Mouse (Mus musculus) heart, postnatal 0 days (tissue): ENCODE data around the gene D630003M21Rik.

Experiments
- CTCF ChIP-seq: IDR thresholded peaks from 2 replicates; pipeline ENCODE4 v1.5.1; 2016; ENCODE audit warnings: antibody characterized with exemption, control low read depth, low read depth
- EP300 ChIP-seq: IDR thresholded peaks from 2 replicates; pipeline ENCODE4 v1.6.1; 2016; ENCODE audit warnings: antibody characterized with exemption, low read depth

GRCm38 (mm10) chr2:158231071-158231470, 2.0 kb upstream of the D630003M21Rik start:
- TF ChIP-seq CTCF (no peak), EP300 (no peak)
